Mouse (Mus musculus) olfactory bulb, adult 2 months (tissue): Measurements from ENCODE around the gene Clec16a.

ENCODE experiments used
- CTCF ChIP-seq: fragments of 200-500 bp; IDR thresholded peaks from 2 replicates; pipeline ENCODE4 v1.5.1; 2012; ENCODE audit warnings: low read depth, mild to moderate bottlenecking, low read length, moderate library complexity; ENCODE audit not compliant: insufficient read depth
- POLR2A ChIP-seq: fragments of 200-500 bp; IDR thresholded peaks from 2 replicates; pipeline ENCODE4 v1.6.1; 2012; ENCODE audit warnings: mild to moderate bottlenecking, low read depth, low read length, moderate library complexity; ENCODE audit not compliant: insufficient read depth

GRCm38 (mm10) chr16:10697861-10698659, 152.9 kb downstream of the Clec16a start:
- no peak for TF ChIP-seq CTCF
- no peak for TF ChIP-seq POLR2A
